Comparison of ENCODE assay signal across 11 mouse cellular contexts in the genomic region with DNA sequence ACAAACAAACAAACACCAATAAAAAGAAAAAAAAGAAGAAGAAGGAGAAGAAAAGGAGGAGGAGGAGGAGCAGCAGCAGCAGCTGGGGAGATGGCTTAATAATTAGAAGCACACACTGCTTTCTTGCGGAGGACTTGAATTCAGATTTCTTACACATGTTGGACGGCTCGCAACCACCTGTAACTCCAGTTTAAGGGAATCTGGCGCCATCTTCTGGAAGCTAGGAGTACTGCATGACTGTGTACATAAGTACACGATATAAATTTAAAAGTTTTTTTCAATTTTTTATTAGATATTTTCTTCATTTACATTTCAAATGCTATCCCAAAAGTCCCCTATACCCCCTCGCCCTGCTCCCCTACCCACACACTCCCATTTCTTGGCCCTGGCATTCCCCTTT. TPM values are rescaled to one million over a fixed set of nuclear protein-coding genes. Genes with fewer than 3 reads are reported as not detected.
DNase-seq lines count a peak whose midpoint lies in the region; ATAC-seq and TF ChIP-seq lines count a peak whose summit lies in the region.
"Had no signal": no experiment of that assay in that cellular context is flagged by ENCODE, and none has a peak within 500 bp of the region (broad histone marks: within the 10 kb centered on the region; RNA-seq: fewer than 3 reads in every experiment).

No protein-coding gene starts in this region.

- no peaks in the 10 kb centered on the region for H3K27me3 ChIP-seq in heart, postnatal 0 days (ENCODE audit: control insufficient read depth, insufficient read depth, low read length)
- no peaks in the 10 kb centered on the region for H3K27me3 ChIP-seq in midbrain, postnatal 0 days (ENCODE audit: insufficient read depth, low read length)
- H3K27me3 ChIP-seq: limb, embryonic 15.5 days had no signal

- H3K27ac ChIP-seq in heart, postnatal 0 days (ENCODE audit: low read depth): no peak overlapping the region
- H3K27ac ChIP-seq in midbrain, postnatal 0 days (ENCODE audit: low read depth, low read length): no peak overlapping the region
- H3K27ac ChIP-seq: embryonic facial prominence, embryonic 13.5 days; limb, embryonic 15.5 days had no signal

- H3K4me3 ChIP-seq in heart, postnatal 0 days (ENCODE audit: low read depth, low read length): no peak overlapping the region
- H3K4me3 ChIP-seq in midbrain, postnatal 0 days (ENCODE audit: low read depth, low read length): no peak overlapping the region
- H3K4me3 ChIP-seq: embryonic facial prominence, embryonic 13.5 days; limb, embryonic 15.5 days had no signal

- peak; percentile 60 for TF ChIP-seq CTCF in heart, postnatal 0 days (IDR thresholded peaks at IDR 0.05; ENCODE audit: low read depth)
- peak; percentile 70 for TF ChIP-seq CTCF in midbrain, postnatal 0 days (IDR thresholded peaks at IDR 0.05)

- H3K4me2 ChIP-seq in heart, postnatal 0 days (ENCODE audit: low read depth, low read length): no peak overlapping the region
- H3K4me2 ChIP-seq in midbrain, postnatal 0 days (ENCODE audit: low read depth, low read length, poor library complexity, severe bottlenecking): no peak overlapping the region
- H3K4me2 ChIP-seq: embryonic facial prominence, embryonic 13.5 days; limb, embryonic 15.5 days had no signal

- no peak for DNase-seq in heart, postnatal 0 days (ENCODE audit: low spot score)
- no peak for DNase-seq in heart, adult 11 months
- DNase-seq in A20 (ENCODE audit: low read depth, low spot score) (peak; percentile 72), R1 (ENCODE audit: low read depth, low spot score) (peak; percentile 65)
- DNase-seq in cerebellum, postnatal 25 days: peak; percentile 37 to 78
- DNase-seq in kidney, postnatal 14 days: peak; percentile 54
- peak; percentile 61 for DNase-seq in midbrain, postnatal 0 days (ENCODE audit: low spot score)
- DNase-seq in thymus, postnatal 36 days: peak; percentile 23 to 42

- 49% methylated on average over 6 of the region's 6 CpGs for WGBS in heart, postnatal 0 days
- WGBS in midbrain, postnatal 0 days: 32% methylated on average over 6 of the region's 6 CpGs

- H3K9ac ChIP-seq in heart, postnatal 0 days (replicated peaks; ENCODE audit: low read depth, low read length): no peak overlapping the region
- no peak overlapping the region for H3K9ac ChIP-seq in midbrain, postnatal 0 days (replicated peaks; ENCODE audit: low read length, poor library complexity, severe bottlenecking)
- H3K9ac ChIP-seq: embryonic facial prominence, embryonic 13.5 days; limb, embryonic 15.5 days had no signal

- H3K36me3 ChIP-seq in heart, postnatal 0 days (replicated peaks; ENCODE audit: control insufficient read depth, insufficient read depth, low read length): no peaks in the 10 kb centered on the region
- no peaks in the 10 kb centered on the region for H3K36me3 ChIP-seq in midbrain, postnatal 0 days (ENCODE audit: insufficient read depth, low read length)
- H3K36me3 ChIP-seq: embryonic facial prominence, embryonic 13.5 days; limb, embryonic 15.5 days had no signal

- ATAC-seq in heart, postnatal 0 days (ENCODE audit: insufficient read depth, low read depth): no peak
- ATAC-seq in midbrain, postnatal 0 days (ENCODE audit: low FRiP score): no peak

- peaks cover 13% of the 10 kb centered on the region for H3K4me1 ChIP-seq in heart, postnatal 0 days (ENCODE audit: control insufficient read depth, insufficient read depth)
- no peaks in the 10 kb centered on the region for H3K4me1 ChIP-seq in midbrain, postnatal 0 days (ENCODE audit: insufficient read depth, low read length)
- H3K4me1 ChIP-seq: embryonic facial prominence, embryonic 13.5 days had no signal

- TF ChIP-seq EP300 in heart, postnatal 0 days (IDR thresholded peaks at IDR 0.05; ENCODE audit: low read depth): no peak

- H3K9me3 ChIP-seq in heart, postnatal 0 days (replicated peaks; ENCODE audit: control insufficient read depth, low read length): no peaks in the 10 kb centered on the region
- H3K9me3 ChIP-seq in midbrain, postnatal 0 days (ENCODE audit: low read length): no peaks in the 10 kb centered on the region
- H3K9me3 ChIP-seq: embryonic facial prominence, embryonic 13.5 days; limb, embryonic 15.5 days had no signal

RNA-seq across cellular contexts. Expression of gene C2cd4a, which starts 29.9 kb away (rescaled TPM):
- not detected in 2 replicates for total RNA-seq in heart, postnatal 0 days (2014; rRNA removed; ENCODE audit: low replicate concordance)
- polyA plus RNA-seq in heart, postnatal 0 days (2015; fragmentation: Nextera tagmentation; extraction: Ambion mirVana): not detected in 2 replicates
- total RNA-seq in midbrain, postnatal 0 days (2014; rRNA removed): 0.71 and 0.99 TPM in 2 replicates
- polyA plus RNA-seq in midbrain, postnatal 0 days (2015; fragmentation: Nextera tagmentation; extraction: Ambion mirVana): 0.68 and 0.70 TPM in 2 replicates

RNA-seq across cellular contexts. Expression of gene Vps13c, which starts 38.0 kb away (rescaled TPM):
- 14.4 and 26.0 TPM in 2 replicates for total RNA-seq in heart, postnatal 0 days (2014; rRNA removed; ENCODE audit: low replicate concordance)
- polyA plus RNA-seq in heart, postnatal 0 days (2015; fragmentation: Nextera tagmentation; extraction: Ambion mirVana): 3.9 and 4.5 TPM in 2 replicates
- 31.5 and 42.8 TPM in 2 replicates for total RNA-seq in midbrain, postnatal 0 days (2014; rRNA removed)
- polyA plus RNA-seq in midbrain, postnatal 0 days (2015; fragmentation: Nextera tagmentation; extraction: Ambion mirVana): 6.8 and 8.4 TPM in 2 replicates

RNA-seq across cellular contexts. Expression of gene C2cd4b, which starts 43.0 kb away (rescaled TPM):
- total RNA-seq in heart, postnatal 0 days (2014; rRNA removed; ENCODE audit: low replicate concordance): 4.1 and 15.8 TPM in 2 replicates
- polyA plus RNA-seq in heart, postnatal 0 days (2015; fragmentation: Nextera tagmentation; extraction: Ambion mirVana): 3.7 and 3.8 TPM in 2 replicates
- total RNA-seq in midbrain, postnatal 0 days (2014; rRNA removed): 4.2 and 5.1 TPM in 2 replicates
- 3.0 and 3.2 TPM in 2 replicates for polyA plus RNA-seq in midbrain, postnatal 0 days (2015; fragmentation: Nextera tagmentation; extraction: Ambion mirVana)
- polyA plus RNA-seq: stomach, embryonic 16.5 days had no signal

Comparison
In these comparisons a context has a peak if more than half of its experiments do, and no peak if none do; other contexts are left out.
1. DNase-seq: peak in A20 (single experiment), R1 (single experiment), cerebellum, postnatal 25 days (2 of 2), kidney, postnatal 14 days (single experiment), midbrain, postnatal 0 days (single experiment) and thymus, postnatal 36 days (2 of 2); none in heart, postnatal 0 days (single experiment) and heart, adult 11 months (single experiment).